Mouse (Mus musculus) cerebellum, adult 2 months (tissue): ENCODE results near the gene Sfn.

Experiments used
- CTCF ChIP-seq: fragments of 200-500 bp; IDR thresholded peaks from 2 replicates; pipeline ENCODE4 v1.5.1; 2011; ENCODE audit warnings: low read depth, mild to moderate bottlenecking, control low read depth, low read length, moderate library complexity, borderline replicate concordance; ENCODE audit not compliant: insufficient read depth
- POLR2A ChIP-seq: fragments of 200-500 bp; IDR thresholded peaks from 2 replicates; pipeline ENCODE4 v1.6.1; 2011; ENCODE audit warnings: low read length, control low read depth, borderline replicate concordance; ENCODE audit not compliant: insufficient read depth

- TF ChIP-seq CTCF (no peak), POLR2A (no peak)
Measured at GRCm38 (mm10) chr4:133611815-133612214, 9.8 kb upstream of the Sfn start.
